Mouse (Mus musculus): ENCODE measurements at regions not wholly inside any gene's neighbourhood (a gene's known extent, or its start where the extent isn't known, plus 50 kb on each side); places are given as distances from the start of the nearest gene placed in this dataset.
"Not testable (repeated sequence)": the region's sequence is repeated elsewhere in the genome, so short reads cannot be mapped to it uniquely, and the experiment has no call there.

DNA sequence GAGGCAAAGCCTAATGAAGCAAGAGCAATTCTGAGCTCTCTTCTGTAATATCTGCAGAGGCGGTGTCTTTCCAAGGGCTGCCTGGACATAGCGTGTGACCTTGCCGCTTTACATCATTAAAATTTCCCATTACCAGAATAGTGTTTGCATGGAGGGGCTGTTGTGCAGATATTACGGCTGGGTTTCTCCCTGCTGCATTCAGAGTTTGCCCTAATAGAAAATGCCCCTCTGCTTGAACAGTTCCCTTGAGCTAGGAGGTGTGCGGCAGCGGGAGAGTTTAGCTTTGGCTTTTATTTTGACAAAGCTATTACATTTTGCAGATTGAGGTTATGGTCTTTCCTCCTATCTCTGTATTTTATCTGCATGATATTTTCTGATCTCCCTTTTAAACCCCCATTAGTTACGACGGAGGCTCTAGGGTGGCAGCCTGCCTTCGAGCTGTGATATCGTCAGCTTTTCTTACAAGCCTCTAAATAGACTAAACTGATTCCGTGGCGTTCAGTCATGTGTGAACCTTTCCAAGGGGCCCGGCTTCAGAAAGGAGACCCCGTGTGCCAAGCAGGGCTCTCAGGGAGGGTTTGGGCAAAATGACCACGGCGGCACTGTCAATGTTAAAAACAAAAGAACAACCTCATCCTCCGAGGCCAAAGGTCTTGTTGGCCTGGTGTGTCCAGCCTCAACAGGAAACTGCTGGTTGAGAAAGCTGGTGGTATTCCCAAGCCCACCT lies 182.2 kb upstream of the Pmfbp1 start:
- no peak for DNase-seq (ENCODE audit: low spot score in 2 of 2)

DNA sequence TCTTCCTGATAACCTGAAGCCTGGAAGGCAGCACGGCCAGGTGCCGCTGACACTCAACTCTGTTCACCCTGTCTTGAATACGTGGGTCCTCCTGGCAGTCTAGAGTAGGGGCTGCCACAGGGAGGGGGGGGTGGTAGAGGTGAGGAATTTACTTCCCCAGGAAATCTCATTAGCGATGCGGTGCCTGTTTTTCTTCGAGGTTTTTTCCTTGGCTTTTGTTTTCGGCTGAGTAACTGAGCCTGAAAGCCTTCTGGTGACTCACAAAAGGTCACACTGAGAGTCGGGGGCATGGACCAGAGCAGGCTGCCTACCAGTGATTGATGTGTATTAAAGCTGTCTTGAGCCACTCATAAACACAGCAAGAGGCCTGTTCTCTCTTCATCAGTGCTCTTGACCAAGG lies 181.1 kb upstream of the Pmfbp1 start:
- DNase-seq (ENCODE audit: low spot score in 2 of 2) = no peak

DNA sequence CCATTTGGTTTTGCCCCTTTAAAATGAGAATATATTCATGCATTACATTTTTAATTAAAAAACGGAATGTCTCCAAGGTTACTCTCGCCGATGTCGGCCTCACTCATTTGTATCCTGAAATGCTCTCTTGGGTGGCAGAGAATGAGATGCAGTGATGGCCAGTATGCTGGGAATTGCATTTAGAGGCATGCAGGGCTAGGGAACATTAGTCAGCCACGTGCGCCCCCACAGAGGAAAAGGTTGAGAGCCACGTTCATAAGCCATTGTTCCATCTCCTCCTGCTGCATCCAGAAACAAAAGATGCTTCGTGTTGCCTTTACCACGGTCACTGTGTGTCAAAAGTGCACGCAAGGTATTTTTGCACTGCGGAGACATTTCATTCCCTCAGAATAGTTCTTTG lies 172.9 kb upstream of the Pmfbp1 start:
- DNase-seq (ENCODE audit: low spot score in 2 of 2) = no peak

DNA sequence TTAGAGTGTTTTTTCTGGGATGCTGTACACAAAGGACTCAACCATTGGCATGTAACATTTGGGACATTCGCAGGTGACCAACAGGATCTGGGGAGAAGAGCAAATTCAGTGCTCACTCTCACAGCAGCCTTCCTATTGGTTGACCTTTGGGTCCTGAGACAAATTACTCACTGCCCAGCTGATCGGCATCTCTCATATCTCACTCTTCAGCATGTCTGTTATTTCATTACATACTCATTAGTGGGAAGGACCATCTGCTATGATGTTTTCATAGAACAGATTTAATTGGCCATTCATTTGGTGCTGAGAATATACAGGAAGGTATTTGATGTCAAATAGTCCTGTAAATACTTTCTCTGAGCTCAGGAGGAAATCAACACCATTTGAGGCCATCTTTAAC lies 170.5 kb upstream of the Pmfbp1 start:
- no peak for DNase-seq (ENCODE audit: low spot score in 2 of 2)

DNA sequence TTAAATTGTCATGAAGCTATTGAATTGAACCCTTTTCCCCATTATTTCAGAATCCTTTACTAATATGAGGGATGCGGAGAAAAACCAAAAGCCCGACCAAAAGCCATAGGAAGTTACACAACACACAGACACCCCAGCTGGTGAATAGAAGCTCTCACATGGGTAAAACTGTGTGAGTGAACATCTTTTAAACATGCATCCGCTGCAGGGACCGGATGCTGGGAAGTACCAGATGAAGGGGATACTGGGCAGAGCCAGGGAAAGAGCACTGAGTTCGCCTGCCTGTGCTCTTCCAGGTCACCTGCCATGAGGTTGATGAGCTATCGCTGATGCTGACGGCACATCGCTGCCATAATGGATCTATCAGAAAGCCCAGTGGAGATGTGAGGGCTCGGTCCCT lies 169.6 kb upstream of the Pmfbp1 start:
- no peak for DNase-seq (ENCODE audit: low spot score in 2 of 2)

DNA sequence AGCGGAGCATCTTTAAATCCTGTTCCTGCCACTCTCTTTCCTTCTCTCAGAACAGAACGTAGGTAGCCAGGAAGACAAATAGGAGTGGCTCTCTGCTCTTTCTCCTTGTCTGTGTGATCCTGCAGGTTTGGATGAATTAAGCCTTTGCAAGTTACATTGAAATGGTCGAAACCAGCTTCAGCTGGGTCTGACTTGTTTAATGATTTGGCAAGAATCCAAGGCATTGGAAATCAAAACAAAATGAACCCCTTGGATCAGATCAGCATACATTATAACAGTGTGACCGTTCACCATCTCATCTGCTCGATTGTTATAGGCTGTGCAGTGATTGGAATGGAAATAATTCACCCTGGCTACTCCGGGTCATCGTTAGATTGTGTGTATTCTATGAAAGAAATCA lies 157.6 kb upstream of the Pmfbp1 start:
- DNase-seq (ENCODE audit: low spot score in 2 of 2) = no peak

DNA sequence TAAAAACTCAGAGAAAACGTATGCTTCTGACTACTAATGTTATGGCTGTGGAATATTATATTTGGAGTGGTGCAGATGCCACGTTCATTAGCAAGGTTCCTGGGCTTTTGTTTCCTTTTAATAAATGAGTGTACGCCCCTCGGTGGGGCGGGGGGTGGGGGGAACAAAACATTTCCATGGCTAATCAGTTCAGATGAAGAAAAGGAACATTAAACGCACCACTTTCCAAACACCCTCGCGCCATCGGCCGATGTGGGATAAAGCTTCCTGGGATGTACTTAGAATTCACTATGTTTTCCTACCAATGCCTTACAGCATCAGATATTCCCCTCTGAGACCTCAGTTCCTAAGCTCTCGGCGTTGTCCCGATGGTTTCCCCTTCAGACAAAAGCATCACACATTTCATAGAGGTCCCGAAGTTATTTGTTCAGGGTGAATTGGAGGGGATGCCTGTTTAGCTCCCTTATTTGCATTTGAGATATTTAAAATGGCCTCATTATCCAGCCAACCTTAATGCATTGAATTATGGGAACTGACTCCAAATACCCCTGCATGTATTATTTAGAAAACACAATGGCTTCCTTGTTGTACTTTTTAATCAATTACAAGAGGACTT lies 155.5 kb upstream of the Pmfbp1 start:
- DNase-seq (ENCODE audit: low spot score in 2 of 2) = no peak

DNA sequence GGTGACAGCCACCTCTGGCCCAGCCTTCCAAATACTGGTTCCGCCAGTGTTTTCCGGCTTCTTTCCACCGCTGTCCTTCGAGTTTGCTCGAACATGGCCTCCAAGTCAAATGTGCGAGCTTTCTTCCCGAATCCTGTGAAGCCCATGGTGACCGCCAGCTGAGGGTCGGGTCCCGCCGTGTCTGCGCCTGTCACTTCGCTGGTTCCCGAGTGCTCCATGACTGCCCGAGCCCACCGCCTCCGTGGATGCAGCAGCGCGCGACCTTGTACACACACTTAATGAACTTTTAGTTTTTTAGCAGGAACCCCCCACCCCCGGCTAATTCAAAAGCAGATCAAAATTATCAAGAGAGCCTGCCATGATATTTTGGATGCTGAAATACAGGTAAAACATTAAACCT lies 153.2 kb upstream of the Pmfbp1 start:
- DNase-seq (ENCODE audit: low spot score in 2 of 2) = not testable (repeated sequence)

DNA sequence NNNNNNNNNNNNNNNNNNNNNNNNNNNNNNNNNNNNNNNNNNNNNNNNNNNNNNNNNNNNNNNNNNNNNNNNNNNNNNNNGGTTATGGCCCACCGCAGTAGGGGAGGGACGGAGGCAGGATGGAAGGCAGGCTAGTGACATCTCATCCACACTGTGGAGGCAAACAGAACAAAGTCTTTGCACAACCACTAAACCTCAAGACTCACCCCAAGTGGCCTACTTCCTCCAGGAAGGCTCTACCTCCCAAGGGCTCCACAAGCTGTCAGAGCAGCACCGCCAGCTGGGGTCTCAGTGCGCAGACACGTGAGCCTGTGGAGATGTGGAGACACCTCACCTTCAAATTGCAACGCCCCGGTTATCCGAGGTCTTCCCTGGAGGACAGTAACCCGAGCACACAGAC lies 138.7 kb upstream of the Pmfbp1 start:
- DNase-seq (ENCODE audit: low spot score in 2 of 2) = no peak

DNA sequence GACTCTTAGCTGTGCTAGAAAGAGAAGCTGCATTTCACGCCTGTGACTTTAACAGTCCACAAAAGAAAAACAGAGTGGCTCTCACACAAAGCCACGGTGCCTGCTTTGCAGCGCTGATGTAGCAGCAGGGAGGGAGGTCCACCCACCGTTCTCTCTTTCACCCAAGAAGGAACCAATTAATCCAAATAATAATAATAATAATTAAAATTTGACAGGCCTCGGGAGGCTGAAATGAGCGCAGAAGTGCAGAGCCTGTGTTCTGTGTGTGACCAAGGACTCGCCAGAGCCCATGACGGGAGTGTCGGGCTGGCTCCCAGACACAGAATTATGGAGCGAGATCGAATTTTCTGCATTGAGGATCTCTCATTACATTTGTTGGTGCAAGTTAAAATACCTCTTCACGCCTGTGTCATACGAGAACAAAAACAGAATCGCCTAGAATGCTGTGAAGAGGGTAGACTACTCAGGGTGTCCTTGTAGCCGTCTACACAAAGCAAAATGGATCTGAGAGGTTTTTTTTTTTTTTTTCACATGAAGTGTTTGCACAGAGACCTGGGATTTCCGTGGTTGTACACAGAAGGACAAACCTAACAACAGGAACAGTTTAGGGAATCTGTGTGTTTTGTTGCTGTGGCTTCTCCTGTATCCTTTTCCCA lies 134.3 kb upstream of the Pmfbp1 start:
- DNase-seq (ENCODE audit: low spot score in 2 of 2) = no peak

DNA sequence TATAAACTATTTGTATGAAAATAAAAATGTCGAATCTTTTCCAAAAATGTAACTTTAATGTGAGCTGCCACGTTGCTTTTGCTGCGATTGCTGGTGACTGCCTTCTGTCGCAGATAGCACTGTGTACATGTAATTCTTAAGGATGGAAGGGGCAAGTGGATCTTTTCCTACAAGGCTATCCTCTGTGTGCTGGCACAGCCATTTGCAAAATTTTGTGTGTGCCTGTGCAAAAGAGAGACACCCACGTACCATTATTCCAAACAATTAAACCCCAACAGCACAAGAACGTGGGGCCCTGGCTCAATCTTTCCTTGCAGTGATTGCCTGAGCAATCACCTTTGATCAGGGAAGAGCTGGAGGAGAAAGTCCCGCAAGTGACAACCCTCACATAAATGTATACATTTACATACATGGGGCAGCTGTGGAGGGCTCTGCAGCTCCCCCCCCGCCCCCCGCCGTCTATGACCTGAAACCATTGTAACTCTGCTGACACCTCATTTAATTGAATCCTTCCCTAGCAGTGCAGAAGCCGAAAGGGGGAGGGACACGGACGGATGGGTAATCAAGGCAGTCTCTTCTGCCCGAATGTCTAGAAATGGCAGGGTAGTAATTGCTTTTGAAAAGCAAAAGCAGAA lies 133.6 kb upstream of the Pmfbp1 start:
- no peak for DNase-seq (ENCODE audit: low spot score in 2 of 2)

DNA sequence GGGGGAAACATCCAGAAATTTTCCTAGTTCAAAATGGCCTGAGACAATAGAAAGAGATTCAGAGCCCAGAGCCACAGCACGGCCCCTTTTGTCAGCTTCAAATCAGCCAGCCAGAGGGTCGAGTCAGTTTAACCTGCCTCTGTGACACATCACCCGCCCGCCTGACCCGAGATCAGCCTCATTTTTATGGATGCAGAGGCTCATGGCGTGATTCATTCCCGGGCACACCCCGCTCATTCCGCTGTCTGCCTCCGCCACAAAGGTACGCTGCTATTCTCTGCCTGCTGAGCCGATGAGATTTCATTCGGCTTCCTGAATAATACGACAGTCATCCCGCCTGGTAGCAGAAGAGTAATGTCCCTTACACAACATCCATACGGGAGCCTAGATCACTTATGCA lies 132.9 kb upstream of the Pmfbp1 start:
- DNase-seq (ENCODE audit: low spot score in 2 of 2) = peak; percentile 45 to 47

DNA sequence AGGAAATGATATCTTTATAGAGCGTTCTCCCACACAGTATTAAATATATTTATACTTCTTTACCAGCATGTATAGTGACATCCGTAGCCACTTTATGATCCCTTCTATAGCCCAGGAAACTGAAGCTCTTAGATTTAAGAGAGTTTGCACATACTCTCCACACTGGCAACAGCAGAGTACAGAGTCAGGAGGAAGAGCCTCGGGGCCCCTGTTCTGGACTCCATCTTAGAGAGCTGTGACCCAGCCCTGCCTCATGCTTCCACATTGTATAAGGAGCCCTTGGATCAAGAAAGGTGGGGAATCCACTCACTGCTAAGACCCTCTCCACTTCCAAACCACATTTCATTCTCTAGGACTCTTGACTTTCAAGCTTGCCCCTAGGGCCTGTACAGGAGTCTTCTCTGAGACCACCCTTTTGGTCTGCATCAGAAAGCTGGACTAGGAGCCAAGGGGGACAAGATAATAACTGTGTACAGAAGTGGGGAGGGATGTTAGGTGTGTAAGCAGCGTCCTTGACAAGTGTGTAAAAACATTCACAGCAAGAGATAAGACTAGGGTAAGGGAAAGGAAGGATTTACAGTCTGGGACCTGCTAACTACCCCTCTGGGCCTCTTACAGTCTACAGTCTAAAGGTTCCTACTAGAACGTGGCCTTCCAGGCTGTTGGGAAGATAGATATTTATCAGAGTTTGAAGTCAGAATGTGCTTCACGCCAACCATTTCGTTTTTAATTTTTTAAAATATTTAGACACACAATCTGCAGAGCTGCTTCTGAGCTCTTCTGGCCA lies 132.1 kb upstream of the Pmfbp1 start:
- DNase-seq (ENCODE audit: low spot score in 2 of 2) = no peak

DNA sequence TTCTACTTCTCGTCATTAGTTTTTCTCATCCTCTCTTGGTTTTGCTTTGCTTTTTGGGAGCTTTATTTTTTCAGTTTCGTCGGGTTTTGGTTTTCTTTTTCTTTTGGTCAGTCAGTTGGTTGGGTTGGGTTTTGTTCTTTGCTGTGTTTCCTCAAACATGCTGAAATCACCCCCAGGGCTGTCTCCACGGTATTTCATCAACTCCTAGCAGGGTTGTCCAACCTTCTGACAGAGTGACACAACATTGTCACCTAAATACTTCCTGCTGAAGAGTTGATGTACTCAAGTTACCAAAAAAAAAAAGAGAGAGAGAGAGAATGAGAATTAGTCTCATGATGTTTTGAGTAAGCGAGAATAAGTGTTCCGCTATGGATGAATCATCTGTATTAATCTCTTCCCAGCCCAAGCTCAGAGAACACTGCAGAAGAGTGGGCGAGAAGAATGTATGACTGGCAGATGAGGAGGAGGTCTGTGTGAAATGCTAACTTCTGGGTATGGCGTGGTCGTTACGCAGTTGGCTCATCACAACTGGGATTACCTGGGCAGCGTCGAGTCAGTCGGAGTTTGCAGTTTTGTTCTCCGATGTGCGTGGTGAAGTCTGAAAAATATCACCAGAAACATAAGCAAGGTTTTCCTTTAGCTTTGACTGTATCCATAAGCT lies 130.5 kb upstream of the Pmfbp1 start:
- DNase-seq (ENCODE audit: low spot score in 2 of 2) = no peak

DNA sequence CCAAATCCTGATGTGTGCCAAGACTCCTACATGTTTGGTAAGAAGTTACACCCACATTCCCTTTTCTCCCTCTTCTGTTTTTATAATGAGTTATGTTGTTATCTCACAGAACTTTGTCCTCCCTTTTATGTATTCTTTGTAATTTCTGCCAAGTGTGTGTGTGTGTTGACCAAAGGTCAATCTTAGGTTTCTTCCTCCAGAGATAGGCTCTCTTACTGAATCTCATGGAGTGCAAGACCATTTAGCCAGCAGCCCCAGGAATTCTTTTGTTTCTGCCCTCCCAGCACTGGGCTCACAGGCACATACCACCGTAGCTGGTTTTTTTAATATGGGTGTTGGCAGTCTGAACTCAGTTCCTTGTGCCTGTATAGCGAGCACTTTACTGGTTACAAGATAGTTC lies 119.8 kb upstream of the Pmfbp1 start:
- DNase-seq (ENCODE audit: low spot score in 2 of 2) = no peak

DNA sequence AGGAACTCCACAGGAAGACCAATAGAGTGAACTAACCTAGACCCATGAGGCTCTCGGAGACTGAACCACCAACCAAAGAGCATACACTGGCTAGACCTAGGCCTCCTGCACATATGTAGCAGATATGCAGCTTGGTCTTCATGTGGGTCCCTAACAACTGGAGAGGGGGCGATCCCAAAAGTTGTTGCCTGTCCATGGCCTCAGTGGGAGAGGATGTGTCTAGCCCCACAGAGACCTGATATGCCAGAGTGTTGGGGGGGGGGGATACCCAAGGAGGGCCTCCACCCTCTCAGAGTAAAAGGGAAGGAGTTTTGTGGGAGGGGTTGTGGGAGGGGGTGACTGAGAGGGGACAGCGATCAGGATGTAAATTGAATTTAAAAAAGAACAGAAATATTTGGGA lies 108.9 kb upstream of the Pmfbp1 start:
- no peak for DNase-seq (ENCODE audit: low spot score in 2 of 2)

DNA sequence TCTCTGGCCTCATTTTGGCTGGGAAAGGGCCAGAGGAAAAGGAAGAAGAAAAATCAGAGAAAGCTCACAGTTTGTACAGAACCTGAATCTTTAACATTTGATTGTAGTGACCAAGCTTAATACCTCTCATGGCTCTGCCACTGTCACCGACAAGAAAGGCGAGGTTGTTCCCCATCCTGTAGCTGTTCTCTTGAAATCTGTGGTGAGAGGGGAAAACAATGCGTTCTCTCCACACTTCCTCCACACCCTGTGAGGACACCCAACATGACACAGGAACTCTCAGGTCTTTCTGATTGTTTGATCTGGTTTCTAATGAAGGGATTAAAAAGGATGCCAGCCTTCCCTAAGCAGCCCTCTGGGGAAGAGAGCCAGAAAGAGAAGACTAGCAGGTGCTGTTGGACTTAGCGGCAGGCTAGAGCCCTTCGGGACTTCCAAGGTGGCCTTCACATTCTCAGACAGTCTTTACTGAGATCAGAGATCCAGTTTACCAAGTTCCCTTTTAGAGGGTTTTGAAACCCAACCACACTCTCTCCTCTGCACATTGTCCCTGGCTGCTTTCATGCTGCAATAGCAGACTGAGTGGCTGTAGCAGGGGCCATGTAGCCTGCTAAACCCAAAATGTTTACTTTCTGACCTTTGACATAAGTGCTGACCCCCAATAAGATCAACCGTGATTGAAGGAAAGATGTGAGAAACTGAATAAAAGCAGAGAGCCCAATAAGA lies 98.5 kb upstream of the Pmfbp1 start:
- DNase-seq (ENCODE audit: low spot score in 2 of 2) = no peak

DNA sequence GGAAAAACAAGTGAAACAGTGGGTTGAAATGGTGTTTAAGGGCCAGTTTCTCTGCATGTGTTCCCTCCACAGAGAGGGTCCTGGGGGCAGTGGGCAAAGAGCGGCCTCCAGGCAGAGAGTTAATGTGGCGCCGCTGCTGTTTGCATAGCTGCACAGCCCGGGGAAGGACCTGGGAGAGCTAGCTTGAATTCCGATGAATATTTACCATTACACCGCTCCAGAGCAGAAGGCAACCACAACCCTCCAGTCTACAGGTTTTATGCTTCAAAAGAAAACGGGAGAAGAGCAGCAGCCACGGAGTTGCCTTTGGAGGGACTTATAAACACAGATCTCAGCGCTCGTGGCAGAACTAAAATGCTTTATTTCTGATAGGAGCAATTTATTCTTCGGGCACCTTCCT lies 94.2 kb upstream of the Pmfbp1 start:
- no peak for DNase-seq (ENCODE audit: low spot score in 2 of 2)

DNA sequence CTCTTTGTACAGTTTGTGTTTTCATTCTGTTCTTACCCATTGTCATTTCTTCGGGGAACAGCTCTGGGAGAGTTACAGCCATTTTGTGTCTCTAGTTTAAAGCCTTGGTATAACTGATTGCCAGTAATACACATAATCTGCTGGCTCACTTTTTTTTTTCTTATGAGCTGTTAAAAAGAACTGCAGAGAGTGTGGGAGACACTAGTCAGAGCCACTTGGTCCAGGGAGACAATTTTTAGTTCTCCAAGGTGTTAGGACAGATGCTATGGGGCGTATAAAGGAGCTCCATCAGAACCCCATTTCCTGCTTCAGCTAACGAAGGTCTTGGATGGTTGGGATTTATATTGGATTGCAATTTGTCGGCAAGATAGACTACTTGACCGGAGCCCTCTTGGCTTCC lies 93.6 kb upstream of the Pmfbp1 start:
- no peak for DNase-seq (ENCODE audit: low spot score in 2 of 2)

DNA sequence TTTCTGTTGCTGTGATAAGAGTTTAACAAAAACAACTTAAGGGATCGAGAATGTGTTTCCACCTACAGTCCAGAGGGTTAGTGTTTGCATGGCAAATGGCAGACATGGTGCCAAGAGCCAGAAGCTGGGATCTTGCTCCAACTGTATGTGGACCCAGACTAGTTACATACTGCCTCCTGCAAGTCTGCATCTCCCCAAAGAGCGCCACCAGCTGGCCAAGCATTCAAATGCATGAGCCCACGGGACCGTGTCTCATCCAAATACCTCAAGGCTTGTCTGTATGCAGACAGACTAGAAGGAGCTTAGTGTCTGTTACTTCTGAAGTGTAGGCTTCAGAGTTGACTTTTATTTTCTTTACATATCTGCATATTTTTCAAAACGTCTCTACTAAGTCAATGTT lies 85.9 kb upstream of the Pmfbp1 start:
- no peak for DNase-seq (ENCODE audit: low spot score in 2 of 2)

Measured in left cerebral cortex, adult 18-20 months (tissue).